In genomic region chr9:83572870-83573269, GRCm38 (mm10) we compare ENCODE assay signal across 16 mouse cellular contexts. TPM values are rescaled to one million over a fixed set of nuclear protein-coding genes. Genes with fewer than 3 reads are reported as not detected.
DNase-seq lines count a peak whose midpoint lies in the region; ATAC-seq and TF ChIP-seq lines count a peak whose summit lies in the region.
"Had no signal": no experiment of that assay in that cellular context is flagged by ENCODE, and none has a peak within 500 bp of the region (broad histone marks: within the 10 kb centered on the region; RNA-seq: fewer than 3 reads in every experiment).

No protein-coding gene starts in this region.

- peaks cover 4% of the 10 kb centered on the region for H3K4me1 ChIP-seq in heart, adult 2 months (ENCODE audit: control insufficient read depth, insufficient read depth, low read length)
- H3K4me1 ChIP-seq in lung, embryonic 15.5 days, result peaks cover 56% of the 10 kb centered on the region
- peaks cover 2% of the 10 kb centered on the region; the same call in 1 of the 2 replicates for H3K4me1 ChIP-seq in lung, adult 2 months (ENCODE audit: control insufficient read depth, insufficient read depth, low read length)
- H3K4me1 ChIP-seq in embryonic facial prominence, embryonic 10.5 days, result peaks cover 50% of the 10 kb centered on the region
- H3K4me1 ChIP-seq in stomach, embryonic 15.5 days, result peaks cover 7% of the 10 kb centered on the region; the same call in 1 of the 2 replicates

- DNase-seq in heart, adult 2 months, result no peak
- no peak for DNase-seq in heart, postnatal 4 days
- no peak for DNase-seq in lung, adult 2 months
- no peak for DNase-seq in embryonic facial prominence, embryonic 10.5 days (ENCODE audit: low spot score)
- no peak for DNase-seq in frontal cortex, adult 2 months (ENCODE audit: extremely low spot score in 1 of 2, low spot score in 1 of 2)
- no peak for DNase-seq in urinary bladder, postnatal 10 days (ENCODE audit: low spot score)
- DNase-seq: cerebellum, adult 11-12 months; gastrocnemius, postnatal 10 days; kidney, adult 11 months; kidney, postnatal 4 days; layer of hippocampus, postnatal 36 days; thymus, postnatal 4 days had no signal

- no peaks in the 10 kb centered on the region for H3K27me3 ChIP-seq in heart, adult 2 months (ENCODE audit: control insufficient read depth, insufficient read depth, low read length)
- no peaks in the 10 kb centered on the region for H3K27me3 ChIP-seq in lung, embryonic 15.5 days
- H3K27me3 ChIP-seq in embryonic facial prominence, embryonic 10.5 days (replicated peaks; ENCODE audit: low read depth, poor library complexity, severe bottlenecking), result no peaks in the 10 kb centered on the region
- no peaks in the 10 kb centered on the region for H3K27me3 ChIP-seq in stomach, embryonic 15.5 days (replicated peaks)
- H3K27me3 ChIP-seq: forebrain, embryonic 15.5 days; midbrain, embryonic 15.5 days had no signal

- no peak for TF ChIP-seq POLR2A in heart, adult 2 months (IDR thresholded peaks at IDR 0.05; ENCODE audit: insufficient read depth, low read depth, low read length)
- TF ChIP-seq POLR2A in lung, adult 2 months (IDR thresholded peaks at IDR 0.05; ENCODE audit: borderline replicate concordance, extremely low read depth, low read depth, low read length), result no peak

- no peaks in the 10 kb centered on the region for H3K9me3 ChIP-seq in lung, embryonic 15.5 days
- no peaks in the 10 kb centered on the region for H3K9me3 ChIP-seq in embryonic facial prominence, embryonic 10.5 days
- no peaks in the 10 kb centered on the region for H3K9me3 ChIP-seq in stomach, embryonic 15.5 days
- H3K9me3 ChIP-seq: forebrain, embryonic 15.5 days; midbrain, embryonic 15.5 days had no signal

- H3K4me2 ChIP-seq in lung, embryonic 15.5 days, result no peak overlapping the region
- H3K4me2 ChIP-seq in stomach, embryonic 15.5 days, result no peak overlapping the region
- H3K4me2 ChIP-seq: forebrain, embryonic 15.5 days; midbrain, embryonic 15.5 days had no signal

- H3K36me3 ChIP-seq in heart, adult 2 months (ENCODE audit: control insufficient read depth, insufficient read depth, low read length), result no peaks in the 10 kb centered on the region
- H3K36me3 ChIP-seq in lung, embryonic 15.5 days, result no peaks in the 10 kb centered on the region
- no peaks in the 10 kb centered on the region for H3K36me3 ChIP-seq in embryonic facial prominence, embryonic 10.5 days (replicated peaks)
- no peaks in the 10 kb centered on the region for H3K36me3 ChIP-seq in stomach, embryonic 15.5 days
- H3K36me3 ChIP-seq: forebrain, embryonic 15.5 days; midbrain, embryonic 15.5 days had no signal

- no peak for TF ChIP-seq CTCF in heart, adult 2 months (IDR thresholded peaks at IDR 0.05)
- no peak for TF ChIP-seq CTCF in lung, adult 2 months (IDR thresholded peaks at IDR 0.05; ENCODE audit: insufficient read depth, low read length)

- 44% methylated on average over 2 of the region's 2 CpGs for WGBS in heart, adult 2 months
- WGBS in lung, embryonic 15.5 days, result 27% methylated on average over 2 of the region's 2 CpGs
- 42% methylated on average over 2 of the region's 2 CpGs for WGBS in lung, adult 2 months
- 68% methylated on average over 2 of the region's 2 CpGs for WGBS in embryonic facial prominence, embryonic 10.5 days
- WGBS in stomach, embryonic 15.5 days, result 30% methylated on average over 2 of the region's 2 CpGs

- H3K4me3 ChIP-seq in heart, adult 2 months, result no peak overlapping the region
- no peak overlapping the region for H3K4me3 ChIP-seq in lung, embryonic 15.5 days
- H3K4me3 ChIP-seq in lung, adult 2 months (replicated peaks; ENCODE audit: extremely low read depth, low read depth, low read length), result no peak overlapping the region
- H3K4me3 ChIP-seq in embryonic facial prominence, embryonic 10.5 days, result no peak overlapping the region
- H3K4me3 ChIP-seq in stomach, embryonic 15.5 days (replicated peaks), result no peak overlapping the region
- H3K4me3 ChIP-seq: forebrain, embryonic 15.5 days; midbrain, embryonic 15.5 days had no signal

- H3K9ac ChIP-seq in heart, adult 2 months (ENCODE audit: low read depth, low read length), result no peak overlapping the region
- H3K9ac ChIP-seq in lung, embryonic 15.5 days, result no peak overlapping the region
- H3K9ac ChIP-seq in stomach, embryonic 15.5 days, result no peak overlapping the region
- H3K9ac ChIP-seq: forebrain, embryonic 15.5 days; midbrain, embryonic 15.5 days had no signal

- intact Hi-C loops in heart, adult 2 months (cut with DNase I), result loop anchor here (2.0 kb wide), 1 partner anchor 82 kb away; no protein-coding TSS in a partner anchor

- ATAC-seq in lung, embryonic 15.5 days (ENCODE audit: borderline replicate concordance, extremely low read depth, low FRiP score, low TSS enrichment), result no peak
- ATAC-seq in stomach, embryonic 15.5 days (ENCODE audit: insufficient read depth, low FRiP score, low read depth), result no peak
- ATAC-seq: forebrain, embryonic 15.5 days; midbrain, embryonic 15.5 days had no signal

- no peaks in the 10 kb centered on the region for H3K79me2 ChIP-seq in heart, adult 2 months (replicated peaks; ENCODE audit: control insufficient read depth, insufficient read depth, low read length)

- TF ChIP-seq EP300 in heart, adult 2 months (IDR thresholded peaks at IDR 0.05; ENCODE audit: insufficient read depth, low read depth, low read length), result no peak

- H3K27ac ChIP-seq in heart, adult 2 months, result peak overlapping the region; percentile 56
- H3K27ac ChIP-seq in lung, embryonic 15.5 days, result peak overlapping the region; percentile 64
- peak overlapping the region; percentile 10; the same call in 1 of the 2 replicates for H3K27ac ChIP-seq in embryonic facial prominence, embryonic 10.5 days (replicated peaks)
- peak overlapping the region; percentile 22; the same call in 1 of the 2 replicates for H3K27ac ChIP-seq in stomach, embryonic 15.5 days
- H3K27ac ChIP-seq: forebrain, embryonic 15.5 days; midbrain, embryonic 15.5 days had no signal

RNA-seq across cellular contexts. Expression of gene Sh3bgrl2, which starts 24.7 kb away (rescaled TPM):
- 10 to 100 TPM in 1 of 2 experiments, 1 to 10 TPM in 1; 3.7 to 10.1 TPM for total RNA-seq in heart, adult 2 months (2021)
- polyA plus RNA-seq in heart, adult 2 months (2012; rRNA removed), result 2.6 and 4.8 TPM in 2 replicates
- 1 to 10 TPM; 6.1 to 7.5 TPM for total RNA-seq in heart, postnatal 4 days (2021)
- polyA plus RNA-seq in lung, embryonic 15.5 days (2015; fragmentation: Nextera tagmentation; extraction: Ambion mirVana), result 41.3 and 47.2 TPM in 2 replicates
- 4.5 and 7.3 TPM in 2 replicates for polyA plus RNA-seq in lung, adult 2 months (2012; rRNA removed)
- 12.7 and 15.3 TPM in 2 replicates for polyA plus RNA-seq in embryonic facial prominence, embryonic 10.5 days (2016; fragmentation: Nextera tagmentation; extraction: Ambion mirVana)
- 27.4 and 28.6 TPM in 2 replicates for polyA plus RNA-seq in stomach, embryonic 15.5 days (2015; fragmentation: Nextera tagmentation; extraction: Ambion mirVana)
- polyA plus RNA-seq in frontal cortex, adult 2 months (2012; rRNA removed), result 41.9 and 42.8 TPM in 2 replicates

Comparison
In these comparisons a context has a peak if more than half of its experiments do, and no peak if none do; other contexts are left out.
1. H3K27ac ChIP-seq: peak in every context shown above with its lines; median percentile 64 in lung, embryonic 15.5 days; 56 in heart, adult 2 months; 22 in stomach, embryonic 15.5 days; 10 in embryonic facial prominence, embryonic 10.5 days.